Mouse (Mus musculus): ENCODE results near the gene Boc.

The Boc gene

DNA sequence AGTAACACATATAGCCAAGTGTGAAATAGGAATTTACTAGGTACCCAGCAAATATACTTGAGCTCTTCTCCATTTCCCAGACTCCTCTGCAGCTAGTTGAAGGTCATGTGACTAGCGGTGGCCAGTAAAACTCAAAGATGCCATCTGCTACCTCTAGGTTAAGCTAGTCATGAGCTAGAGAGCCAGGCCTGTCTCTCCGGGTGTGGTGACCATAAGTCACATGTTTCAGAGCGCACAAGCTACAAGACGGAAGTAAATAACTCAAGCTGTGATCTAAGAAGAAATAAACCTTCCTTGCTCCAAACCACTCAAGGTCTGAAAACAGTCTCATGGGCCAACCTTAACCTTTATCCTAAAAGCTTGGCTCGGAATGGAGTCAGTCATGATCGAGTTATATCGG is 29.7 kb downstream of the Boc start:
- no peak for DNase-seq (ENCODE audit: low spot score in 2 of 2)

DNA sequence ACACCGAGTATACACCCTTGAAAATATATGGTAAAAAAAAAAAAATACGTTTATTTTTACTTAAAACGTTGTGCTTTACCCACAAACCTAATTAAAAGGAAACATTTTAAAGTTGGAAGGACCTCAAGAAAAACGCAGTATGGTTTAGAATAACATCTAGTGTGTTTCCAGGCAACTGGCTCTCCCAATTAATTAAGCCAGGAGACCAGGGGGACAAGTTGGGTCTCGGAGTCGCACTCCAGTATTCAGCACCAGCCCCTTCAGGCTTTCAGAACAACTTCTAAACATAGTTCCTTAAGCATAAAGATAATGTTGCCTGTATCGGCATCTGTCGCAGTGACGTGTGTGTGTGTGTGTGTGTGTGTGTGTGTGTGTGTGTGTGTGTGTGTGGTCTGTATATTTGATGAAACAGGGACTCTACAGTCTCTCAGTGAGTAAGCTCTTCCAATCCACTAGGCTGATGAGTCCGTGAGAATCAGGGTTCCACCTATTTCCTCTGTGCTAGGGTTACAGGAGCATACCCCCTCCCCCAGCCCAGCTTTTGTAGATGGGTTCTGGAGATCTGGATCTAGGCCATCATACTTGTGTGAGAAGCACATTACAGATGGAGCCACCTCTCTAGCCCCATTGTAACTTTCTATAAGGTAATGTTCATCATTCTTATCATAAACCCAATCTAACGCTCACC is 31.3 kb downstream of the Boc start:
- no peak for DNase-seq (ENCODE audit: low spot score in 2 of 2)

DNA sequence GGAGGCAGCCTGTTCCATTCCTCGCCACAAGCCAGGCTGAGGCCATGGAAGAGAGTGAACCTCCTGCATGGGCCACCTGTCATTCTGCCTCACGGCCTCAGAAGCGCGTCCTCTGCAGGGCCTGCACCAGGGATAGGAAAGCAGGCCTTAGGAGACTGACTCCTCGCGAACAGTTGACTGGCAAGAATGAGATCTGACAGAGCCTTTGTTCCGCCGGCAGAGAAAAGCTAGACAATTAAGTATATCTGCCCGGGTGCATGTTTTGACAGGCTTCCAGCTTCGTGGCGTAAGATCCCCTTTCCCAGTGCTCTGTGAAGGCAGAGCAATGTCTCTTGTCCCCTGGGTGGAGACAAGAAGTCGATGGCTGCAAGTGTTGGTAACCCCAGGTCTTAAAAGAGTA is 32.0 kb downstream of the Boc start:
- DNase-seq (ENCODE audit: low spot score in 2 of 2) = no peak

DNA sequence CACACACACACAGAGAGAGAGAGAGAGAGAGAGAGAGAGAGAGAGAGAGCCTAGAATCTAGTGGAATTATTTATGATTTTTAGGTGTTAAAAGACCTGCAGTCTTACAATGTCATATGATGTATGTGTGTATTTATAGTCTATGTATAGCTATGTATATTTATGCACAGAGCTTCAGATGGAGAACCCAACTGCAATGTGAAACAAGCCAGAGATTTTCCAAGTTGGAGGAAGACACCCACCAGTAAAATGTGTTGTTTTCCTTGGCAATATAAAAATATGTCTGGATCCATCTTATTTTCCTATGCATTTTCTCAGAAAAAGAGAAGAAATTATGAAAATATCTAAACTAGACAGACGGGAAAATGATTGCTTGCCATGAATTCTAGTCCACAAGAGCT is 32.7 kb downstream of the Boc start:
- peak in 1 of 2 experiments; percentile 33 for DNase-seq (ENCODE audit: low spot score in 2 of 2)

DNA sequence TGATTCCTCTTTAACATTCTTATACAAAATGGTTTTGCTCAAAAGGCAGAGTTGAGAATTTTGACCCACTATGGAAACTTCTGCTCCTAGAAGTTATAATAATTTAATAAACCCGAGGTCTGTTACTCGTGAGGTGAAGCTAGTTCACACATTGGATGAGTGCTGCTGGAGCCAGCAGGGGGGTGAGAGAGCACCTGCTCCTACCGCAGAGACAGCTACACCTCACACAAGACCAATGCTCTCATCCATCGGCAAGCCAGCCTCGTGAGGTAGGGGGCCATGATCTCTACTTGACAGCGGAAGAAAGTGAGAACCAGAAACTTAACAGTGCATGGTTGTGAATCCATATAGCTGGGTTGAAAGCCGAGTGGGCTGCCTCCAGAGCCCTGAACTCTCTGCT is 35.1 kb downstream of the Boc start:
- DNase-seq (ENCODE audit: low spot score in 2 of 2) = no peak

DNA sequence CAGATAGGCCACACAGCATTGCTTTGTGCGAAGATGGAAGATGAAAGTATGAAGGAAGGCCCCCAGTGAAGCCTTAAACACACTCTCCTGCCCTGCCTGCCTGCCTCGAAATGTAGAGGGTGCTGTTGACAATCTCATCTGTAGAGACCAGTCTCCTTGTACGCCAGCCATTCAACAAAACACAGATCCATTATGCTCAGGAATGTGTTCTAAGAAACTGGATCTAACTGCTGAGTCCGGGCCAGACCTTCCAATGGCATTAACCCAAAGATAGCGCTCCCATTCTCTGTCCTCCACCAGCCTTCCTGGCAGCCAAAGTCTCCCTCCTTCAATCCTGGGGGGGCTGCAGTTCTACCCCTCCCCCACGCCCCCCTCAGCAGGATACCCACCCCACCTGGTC is 42.2 kb downstream of the Boc start:
- no peak for DNase-seq (ENCODE audit: low spot score in 2 of 2)

DNA sequence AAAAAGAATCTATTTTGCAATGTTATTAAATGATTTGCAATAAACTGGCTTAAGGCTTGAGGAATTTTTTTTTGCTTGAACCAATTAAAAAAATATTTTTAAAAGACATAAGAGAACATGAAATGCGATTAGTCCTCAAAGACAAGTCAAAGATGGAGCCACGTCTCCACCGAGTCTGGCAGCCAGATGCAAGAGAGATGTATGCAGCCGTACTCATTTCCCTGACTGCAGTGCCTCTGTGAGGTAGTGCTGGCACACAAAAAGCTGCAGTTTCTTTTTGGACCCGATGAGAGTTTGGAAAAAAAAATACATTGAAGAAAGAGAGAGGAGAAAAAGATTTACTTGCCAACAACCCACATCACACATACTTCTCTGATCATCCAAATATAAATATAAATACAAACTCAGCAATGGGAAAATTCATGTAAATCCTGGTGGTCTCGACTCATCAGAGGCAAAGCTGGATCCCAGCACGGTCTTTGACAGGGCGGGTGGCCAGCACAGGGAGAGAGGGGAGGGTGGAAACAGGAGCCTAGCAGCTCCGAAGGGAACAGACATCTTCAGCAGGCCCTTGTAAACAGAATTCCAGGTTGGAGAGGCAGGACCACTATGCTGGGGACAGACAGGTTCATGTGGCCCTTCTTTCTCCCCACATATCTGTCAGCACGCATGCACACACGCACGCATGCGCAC is 48.0 kb downstream of the Boc start:
- no peak for DNase-seq (ENCODE audit: low spot score in 2 of 2)

DNA sequence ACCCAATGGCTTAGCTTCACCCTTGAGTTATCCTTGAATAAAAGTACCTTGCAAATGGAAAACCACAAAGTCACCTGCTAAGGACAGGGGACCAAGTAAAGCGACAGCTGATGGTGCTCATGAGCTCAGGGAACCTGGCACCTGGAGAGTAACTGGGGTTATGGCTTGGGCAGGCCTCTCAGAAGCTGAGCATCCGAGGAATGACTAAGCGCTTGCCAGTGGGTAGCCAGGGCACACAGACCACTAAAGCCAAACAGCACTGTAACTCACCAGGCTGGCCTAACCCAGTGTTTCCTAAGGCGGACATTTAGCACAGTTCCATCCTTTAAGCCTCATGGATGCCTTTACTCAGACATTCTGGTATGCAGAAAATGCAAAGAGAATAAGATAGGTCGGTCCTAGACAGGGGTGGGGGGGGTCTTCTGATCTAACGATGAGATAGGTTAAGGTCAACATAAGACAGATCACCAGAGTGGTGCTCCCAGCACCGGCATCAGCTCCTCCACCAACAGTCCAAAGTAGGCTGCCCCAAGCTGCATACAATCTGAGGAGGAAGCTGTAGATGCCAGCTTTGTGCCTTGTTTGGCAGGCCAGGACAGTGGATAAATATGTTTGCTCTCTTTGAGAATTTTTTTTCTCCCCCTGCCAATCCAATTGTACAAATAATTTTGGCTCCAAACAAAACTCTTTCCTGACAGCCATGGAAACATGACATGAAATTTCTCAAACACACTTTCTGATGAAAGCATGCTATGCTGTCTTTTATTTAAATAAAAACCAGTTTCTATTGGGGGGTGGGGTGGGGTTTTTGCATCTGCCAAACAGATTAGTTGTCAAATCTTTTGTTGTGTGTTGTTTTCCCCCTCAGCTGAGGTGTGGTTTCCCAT is 49.0 kb downstream of the Boc start:
- no peak for DNase-seq (ENCODE audit: low spot score in 2 of 2)

DNA sequence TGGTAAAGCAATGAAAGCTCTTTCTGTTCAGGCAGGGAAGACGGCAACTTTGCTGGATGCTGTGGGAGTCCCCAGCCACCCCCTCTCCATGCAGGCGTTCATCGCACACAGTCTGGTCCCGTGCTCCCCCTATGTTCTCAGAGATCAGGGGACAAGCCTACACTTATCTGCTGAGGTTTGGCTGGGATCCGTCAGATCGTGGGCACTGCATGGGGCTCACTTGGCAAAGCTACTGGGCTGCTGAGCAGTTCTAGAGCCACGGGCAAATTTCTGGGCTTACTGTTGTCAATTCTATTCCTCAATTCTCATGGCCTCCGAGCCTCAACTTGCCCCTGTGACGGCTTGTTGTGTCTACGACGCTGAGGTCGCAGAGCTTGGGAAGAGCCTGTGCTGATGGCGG is 49.9 kb downstream of the Boc start:
- DNase-seq (ENCODE audit: low spot score in 2 of 2) = no peak

DNA sequence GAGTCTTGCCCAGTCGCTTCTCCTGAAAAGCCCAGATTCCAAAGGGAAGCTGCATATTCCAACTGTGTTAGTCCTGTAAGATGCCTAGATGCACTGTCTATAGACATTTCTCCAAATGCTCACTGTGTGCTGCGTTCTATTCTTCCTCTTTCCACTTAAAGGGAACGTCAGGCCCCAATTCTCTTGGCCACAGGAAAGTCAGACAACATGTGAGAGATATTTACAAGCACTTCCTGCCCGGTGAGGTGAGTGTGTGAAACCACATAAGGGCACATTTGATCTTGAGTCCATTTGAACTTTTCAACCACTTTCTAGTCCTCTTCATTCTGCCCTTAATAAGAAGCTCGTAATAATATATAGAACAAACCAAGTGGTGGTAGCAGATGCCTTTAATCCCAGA is 50.7 kb downstream of the Boc start:
- DNase-seq (ENCODE audit: low spot score in 2 of 2) = no peak

DNA sequence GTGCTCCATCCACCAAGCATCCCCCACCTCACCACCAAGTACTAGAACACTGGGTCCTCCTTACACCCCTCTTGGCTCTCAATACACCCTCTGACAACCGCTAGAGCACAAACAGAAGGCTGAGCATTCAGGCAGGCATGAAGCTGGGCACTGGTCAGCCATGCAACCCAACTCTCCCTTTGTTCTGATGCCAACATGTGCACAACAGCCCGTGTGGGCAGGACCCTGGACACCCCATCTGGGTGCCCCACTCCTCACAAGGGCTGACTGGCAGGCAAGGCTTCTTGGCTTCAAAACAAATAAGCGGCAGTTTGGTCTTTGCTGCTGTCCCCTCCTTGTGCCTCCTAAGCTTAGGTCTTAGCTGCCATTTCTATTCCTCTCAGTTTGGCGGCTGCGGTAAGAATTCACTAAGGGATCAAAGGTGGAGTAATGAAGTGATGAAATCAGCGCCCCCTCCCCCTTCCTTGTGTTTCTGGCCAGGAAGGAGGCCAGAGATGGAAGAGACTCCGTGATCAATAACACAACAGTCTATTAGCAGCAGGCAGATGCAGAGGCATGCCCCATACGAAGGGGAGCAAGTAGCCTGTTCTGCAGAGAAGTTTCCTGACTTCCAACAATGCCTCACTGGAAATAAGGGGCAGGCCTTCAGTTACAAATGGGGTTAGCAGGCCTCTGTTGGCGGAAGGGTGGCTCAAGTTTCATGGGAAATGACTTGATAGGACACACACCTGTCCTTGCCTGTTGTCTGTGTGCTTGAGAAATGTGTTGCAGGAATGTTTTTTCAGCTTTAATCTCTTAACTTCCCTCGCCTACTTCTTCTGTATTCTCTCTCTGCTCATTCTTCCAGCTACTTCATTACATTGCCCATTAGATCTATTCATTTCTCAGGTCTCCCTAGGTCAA is 51.4 kb downstream of the Boc start:
- DNase-seq (ENCODE audit: low spot score in 2 of 2) = no peak

DNA sequence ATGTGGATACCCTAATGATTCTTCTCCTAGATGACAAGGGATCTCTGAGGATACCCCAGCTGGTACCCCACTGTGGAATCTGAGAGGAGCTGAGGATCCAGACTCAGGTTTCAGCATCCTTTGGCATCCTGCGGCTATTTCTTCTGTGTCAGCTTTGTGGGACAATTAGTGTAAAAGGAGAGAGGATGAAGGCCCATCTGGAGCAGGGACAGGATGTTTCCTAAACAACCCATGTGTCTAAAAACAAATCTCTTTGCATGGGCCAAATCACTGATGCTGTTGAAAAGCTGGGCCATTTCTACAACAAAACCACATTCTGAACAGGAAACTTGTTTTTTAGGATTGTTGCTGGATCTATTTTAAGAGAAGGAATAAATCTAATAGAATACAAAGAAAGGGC is 53.5 kb downstream of the Boc start:
- DNase-seq (ENCODE audit: low spot score in 2 of 2) = no peak

DNA sequence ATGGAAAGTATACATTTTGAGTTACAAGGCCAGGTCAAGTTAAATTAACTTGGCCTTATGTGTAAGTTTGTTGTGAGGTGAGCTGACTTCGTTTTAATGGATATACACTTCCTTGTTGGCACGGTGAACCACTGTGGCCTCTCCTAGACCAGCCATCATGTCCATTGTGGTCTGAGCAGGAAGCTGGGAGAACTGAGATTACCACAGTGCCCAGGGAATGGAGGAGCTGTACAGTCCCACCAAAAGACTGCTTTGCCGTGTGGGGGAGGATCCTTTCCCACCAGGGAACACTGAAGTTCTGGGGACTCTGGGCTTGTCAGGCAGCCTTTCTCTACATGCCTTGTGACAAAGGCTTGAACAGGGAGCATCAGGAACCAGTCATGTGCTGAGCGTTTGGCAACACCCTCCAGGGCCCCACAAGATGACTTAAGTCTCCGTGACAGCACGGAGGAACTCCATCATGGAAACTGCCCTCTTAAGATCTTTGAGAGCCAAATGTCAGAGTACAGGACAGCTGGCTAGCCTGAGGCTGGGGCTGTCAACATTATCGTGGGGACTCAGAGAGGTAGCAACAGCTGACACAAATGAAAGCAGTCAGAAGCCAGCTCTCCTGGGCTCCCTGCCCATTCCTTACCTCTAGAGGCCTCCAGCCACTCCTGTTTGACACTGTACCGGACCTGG is 55.7 kb downstream of the Boc start:
- DNase-seq (ENCODE audit: low spot score in 2 of 2) = no peak

DNA sequence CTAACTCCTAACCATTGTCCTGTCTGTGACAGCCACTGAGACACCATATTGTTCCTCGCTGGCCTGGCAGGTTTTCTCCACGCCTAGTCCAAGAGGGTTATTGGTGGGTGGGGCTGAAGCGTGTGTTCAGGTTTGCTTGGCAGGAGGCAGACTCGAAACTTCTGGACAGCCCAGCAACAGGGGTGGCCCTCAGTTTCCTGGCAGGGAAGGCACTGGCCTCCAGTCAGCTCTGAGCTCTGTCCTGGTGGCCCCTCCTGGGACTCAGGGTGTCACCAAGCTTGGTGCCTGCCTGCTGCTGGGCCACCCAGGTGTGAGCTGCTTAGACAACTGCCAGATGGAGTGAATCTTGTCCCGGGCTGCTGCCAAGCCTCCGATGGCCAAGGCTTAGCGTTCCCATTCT is 56.4 kb downstream of the Boc start:
- DNase-seq (ENCODE audit: low spot score in 2 of 2) = no peak

DNA sequence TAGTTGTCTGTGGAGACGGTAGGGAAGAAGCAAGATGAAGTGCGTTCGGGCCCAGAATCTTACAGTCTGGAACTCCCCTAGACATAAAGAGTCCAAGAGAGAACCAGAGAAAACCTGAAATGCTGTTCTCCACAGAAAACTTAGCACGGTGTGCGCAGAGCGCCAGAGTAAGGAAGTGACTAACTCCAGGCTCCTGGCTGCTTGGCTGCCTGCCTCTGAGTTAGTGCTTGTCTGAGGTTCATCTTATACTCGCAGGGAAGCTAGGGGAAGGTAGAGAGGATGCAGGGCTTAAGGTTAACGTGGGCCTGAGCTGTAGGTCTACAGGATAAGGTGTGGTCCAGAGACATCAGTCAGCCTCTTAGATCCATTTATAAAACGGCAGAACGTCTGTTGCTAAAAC is 56.9 kb downstream of the Boc start:
- no peak for DNase-seq (ENCODE audit: low spot score in 2 of 2)

DNA sequence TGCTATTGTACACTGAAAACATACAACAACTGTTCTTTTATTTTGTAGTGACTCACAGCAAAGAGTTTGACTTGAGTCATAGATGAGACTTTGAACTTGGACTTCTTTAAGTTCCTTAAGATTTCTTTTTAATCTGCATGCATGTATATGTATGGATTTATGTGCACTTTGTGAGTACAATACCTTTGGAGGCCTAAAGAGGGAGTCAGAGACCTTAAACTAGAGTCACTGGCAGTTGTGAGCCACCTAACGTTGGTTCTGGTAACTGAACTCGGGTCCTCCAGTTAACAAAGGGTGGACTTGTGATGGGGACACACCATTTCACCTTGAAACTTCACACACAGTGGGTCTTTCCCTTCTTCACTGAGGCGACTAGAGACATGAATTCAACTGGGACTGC is 60.2 kb downstream of the Boc start:
- DNase-seq (ENCODE audit: low spot score in 2 of 2) = no peak

DNA sequence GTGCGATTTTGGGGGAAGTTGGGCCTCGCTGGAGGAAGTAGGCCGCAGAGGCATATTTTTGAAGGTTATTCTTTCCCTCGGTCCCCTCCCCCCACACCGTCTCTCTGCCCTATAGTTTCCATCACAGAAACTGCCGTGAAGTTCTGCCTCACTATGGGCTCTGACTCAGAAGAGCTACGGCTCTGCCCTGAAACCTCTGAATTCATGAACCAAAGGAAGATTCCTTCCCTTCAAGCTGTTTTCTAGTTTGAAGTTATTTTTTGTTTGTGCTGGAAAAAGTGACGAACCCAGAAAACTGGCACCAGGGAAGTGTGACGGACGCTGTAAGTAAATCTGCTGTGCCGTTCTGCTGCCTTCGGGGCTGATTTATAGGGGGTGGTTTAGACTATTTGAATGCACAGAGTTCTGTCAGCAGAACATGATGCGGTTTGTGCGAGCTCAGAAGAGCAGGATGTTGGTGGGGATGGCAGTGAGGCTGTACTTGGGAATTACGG is 61.7 kb downstream of the Boc start:
- DNase-seq (ENCODE audit: low spot score in 2 of 2) = no peak

DNA sequence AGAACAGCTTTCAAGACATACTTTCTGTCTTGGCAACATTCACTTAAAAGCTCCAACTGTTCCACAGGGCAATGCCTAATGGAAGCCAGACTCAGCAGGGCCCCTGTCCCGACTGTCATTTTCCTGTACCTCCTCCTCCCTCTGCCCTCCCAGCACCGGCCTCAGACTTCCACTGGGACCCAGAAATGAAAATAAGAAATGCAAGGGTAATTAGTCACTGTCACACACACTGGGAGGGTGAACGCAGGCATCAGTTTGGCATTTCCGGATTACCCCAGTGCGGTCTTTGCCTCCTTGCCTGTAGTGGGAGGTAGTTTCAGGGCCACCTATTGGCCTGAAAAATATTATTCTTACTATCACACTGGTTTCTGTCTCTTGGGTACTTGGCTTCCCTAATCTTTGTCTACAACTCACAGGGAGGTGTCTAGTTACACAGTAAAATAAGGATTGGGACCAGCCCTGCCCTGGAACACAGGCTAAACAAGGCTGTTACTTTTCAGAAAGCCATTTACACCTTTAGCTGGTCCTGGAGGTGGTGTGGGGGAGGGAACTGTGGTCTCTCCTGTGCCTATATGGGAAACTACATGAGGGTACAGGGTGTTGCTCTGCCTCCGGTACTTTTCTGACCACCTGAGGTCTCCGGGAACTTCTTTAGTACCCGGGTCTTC is 64.1 kb downstream of the Boc start:
- no peak for DNase-seq (ENCODE audit: low spot score in 2 of 2)

DNA sequence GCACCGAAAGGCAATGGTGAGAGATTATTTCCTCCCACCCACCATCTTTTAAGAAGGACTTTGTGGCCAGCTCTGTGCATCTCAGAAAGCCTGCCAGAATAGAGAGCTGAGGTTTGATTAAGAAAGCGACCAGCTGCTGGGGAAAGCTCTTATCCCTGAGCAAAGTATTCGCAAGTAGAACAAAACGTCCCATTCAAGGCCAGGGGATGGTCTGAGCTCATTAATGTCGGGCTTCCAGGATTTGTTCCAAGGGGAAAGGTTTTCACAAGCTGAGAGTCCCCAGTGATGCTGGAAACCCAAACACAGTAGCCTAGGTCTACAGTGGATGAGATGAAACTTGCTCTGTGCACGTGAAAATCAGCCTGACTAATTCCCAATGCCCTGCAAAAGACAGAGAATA is 64.8 kb downstream of the Boc start:
- no peak for DNase-seq (ENCODE audit: low spot score in 2 of 2)

DNA sequence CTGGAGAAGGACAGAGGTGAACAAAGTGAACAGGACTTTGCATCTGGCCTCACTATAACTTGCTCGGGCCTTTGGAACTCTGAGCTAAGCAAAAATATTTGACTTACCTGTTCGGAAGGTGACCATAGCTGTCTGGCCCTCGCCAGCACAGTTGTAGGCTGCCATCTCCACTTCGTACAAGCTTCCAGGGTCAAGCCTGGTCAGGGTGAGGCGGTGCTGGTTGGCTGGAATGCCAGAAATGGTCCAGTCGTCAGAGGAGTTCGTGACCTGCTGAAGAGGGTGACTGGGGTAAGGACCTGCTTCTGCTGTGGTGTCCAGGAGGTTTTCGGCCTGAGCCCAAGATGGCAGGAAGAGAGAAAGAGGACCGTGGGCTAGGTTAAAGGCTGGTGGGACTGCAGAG is 66.0 kb downstream of the Boc start:
- no peak for DNase-seq (ENCODE audit: low spot score in 2 of 2)

DNA sequence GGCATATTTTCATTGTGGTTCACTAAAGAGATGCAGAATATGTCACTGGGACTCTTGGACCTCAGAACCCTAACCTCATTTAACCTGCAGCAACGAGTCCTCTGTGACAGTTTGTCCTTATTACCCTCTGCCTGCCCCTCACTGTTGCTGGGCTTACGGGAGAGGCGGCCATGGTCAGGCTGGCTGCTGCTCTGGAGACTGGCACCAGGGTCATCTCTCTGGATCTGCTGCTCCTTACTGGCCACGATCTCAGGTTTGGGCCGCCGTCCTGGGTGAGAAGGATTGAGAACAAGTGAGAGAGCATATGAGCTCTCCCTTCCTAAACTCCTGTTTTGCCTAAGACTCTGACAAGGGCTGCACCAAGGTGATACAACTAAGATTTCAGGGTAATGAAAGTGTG is 66.5 kb downstream of the Boc start:
- no peak for DNase-seq (ENCODE audit: low spot score in 2 of 2)
